In the genomic region with DNA sequence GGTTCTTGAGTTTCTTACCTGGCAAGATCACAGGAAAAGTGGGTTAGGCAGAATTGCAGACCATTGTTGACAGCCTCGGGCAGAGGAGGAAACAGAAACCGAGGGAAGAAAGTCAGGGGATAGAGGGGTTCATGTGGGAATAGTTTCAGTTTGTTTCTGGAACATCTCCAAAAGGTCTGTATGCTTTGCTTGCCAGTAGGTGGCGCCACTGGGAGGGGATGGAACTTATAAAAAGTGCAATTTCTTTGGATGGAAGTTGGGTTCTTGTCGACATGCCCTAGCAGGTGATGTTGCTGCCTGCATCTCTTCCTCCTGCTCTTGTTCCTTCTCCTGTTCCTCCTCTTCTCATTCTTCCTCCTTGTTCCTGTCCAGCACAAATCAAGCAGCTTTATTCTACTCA, we compare ENCODE assay signal across 11 mouse cellular contexts.
DNase-seq lines count a peak whose midpoint lies in the region; ATAC-seq and TF ChIP-seq lines count a peak whose summit lies in the region.
"Had no signal": no experiment of that assay in that cellular context is flagged by ENCODE, and none has a peak within 500 bp of the region (broad histone marks: within the 10 kb centered on the region; RNA-seq: fewer than 3 reads in every experiment).

No protein-coding gene starts in this region.

- no peaks in the 10 kb centered on the region for H3K36me3 ChIP-seq in MEL (ENCODE audit: control insufficient read depth in 1 of 2, insufficient read depth in 2 of 2, low read length in 2 of 2)
- no peaks in the 10 kb centered on the region for H3K36me3 ChIP-seq in limb, embryonic 11.5 days (ENCODE audit: control insufficient read depth, insufficient read depth, low read length)
- H3K36me3 ChIP-seq in forebrain, embryonic 16.5 days (ENCODE audit: control insufficient read depth, insufficient read depth) = no peaks in the 10 kb centered on the region
- H3K36me3 ChIP-seq: heart, embryonic 12.5 days had no signal

- no peak overlapping the region for H3K4me2 ChIP-seq in limb, embryonic 11.5 days (ENCODE audit: low read depth, severe bottlenecking)
- no peak overlapping the region for H3K4me2 ChIP-seq in forebrain, embryonic 16.5 days (ENCODE audit: low read length)
- H3K4me2 ChIP-seq: heart, embryonic 12.5 days had no signal

- intact Hi-C loops in left cerebral cortex, adult 2 months (cut with DNase I) = no loop called here
- intact Hi-C loops in left cerebral cortex, postnatal 4 days (cut with DNase I) = no loop called here

- TF ChIP-seq EP300 in MEL (IDR thresholded peaks at IDR 0.05; ENCODE audit: low read depth in 1 of 2, low read length in 2 of 2) = no peak

- no peak overlapping the region for H3K9ac ChIP-seq in MEL (ENCODE audit: control insufficient read depth, low read depth, low read length, poor library complexity, severe bottlenecking)
- no peak overlapping the region for H3K9ac ChIP-seq in limb, embryonic 11.5 days (ENCODE audit: low read length)
- H3K9ac ChIP-seq in forebrain, embryonic 16.5 days (replicated peaks; ENCODE audit: low read depth, low read length) = no peak overlapping the region
- H3K9ac ChIP-seq: heart, embryonic 12.5 days had no signal

- no peaks in the 10 kb centered on the region for H3K9me3 ChIP-seq in MEL (replicated peaks; ENCODE audit: insufficient read depth, low read length)
- H3K9me3 ChIP-seq in limb, embryonic 11.5 days (ENCODE audit: control insufficient read depth, low read length) = no peaks in the 10 kb centered on the region
- H3K9me3 ChIP-seq in forebrain, embryonic 16.5 days (ENCODE audit: control insufficient read depth, low read length) = no peaks in the 10 kb centered on the region
- H3K9me3 ChIP-seq: heart, embryonic 12.5 days had no signal

- TF ChIP-seq POLR2A in MEL (IDR thresholded peaks at IDR 0.05; ENCODE audit: control insufficient read depth in 1 of 2, insufficient read depth in 1 of 2, low read depth in 1 of 2, low read length in 2 of 2, poor library complexity in 1 of 2) = no peak

- no peaks in the 10 kb centered on the region for H3K4me1 ChIP-seq in MEL (ENCODE audit: control insufficient read depth in 1 of 2, insufficient read depth in 2 of 2, low read length in 2 of 2)
- H3K4me1 ChIP-seq in limb, embryonic 11.5 days (ENCODE audit: control insufficient read depth, insufficient read depth, low read length) = no peaks in the 10 kb centered on the region
- no peaks in the 10 kb centered on the region for H3K4me1 ChIP-seq in forebrain, embryonic 16.5 days (replicated peaks; ENCODE audit: control insufficient read depth, insufficient read depth, low read length)

- peak; percentile 58 for TF ChIP-seq CTCF in left cerebral cortex, adult 2 months (IDR thresholded peaks at IDR 0.05)
- TF ChIP-seq CTCF in MEL (IDR thresholded peaks at IDR 0.05 in 2 of 3, conservative IDR thresholded peaks at IDR 0.05 in 1 of 3; ENCODE audit: control insufficient read depth in 1 of 3, insufficient read depth in 1 of 3, low read depth in 2 of 3, low read length in 3 of 3, poor library complexity in 1 of 3, severe bottlenecking in 1 of 3) = peak in 2 of 3 experiments; percentile 6 to 11; a peak in 1 of 6 replicates

- TF ChIP-seq RAD21 in MEL (IDR thresholded peaks at IDR 0.05; ENCODE audit: low read depth, low read length) = no peak

- no peaks in the 10 kb centered on the region for H3K27me3 ChIP-seq in MEL (ENCODE audit: control insufficient read depth in 1 of 2, insufficient read depth in 2 of 2, low read length in 2 of 2)
- no peaks in the 10 kb centered on the region for H3K27me3 ChIP-seq in limb, embryonic 11.5 days (ENCODE audit: control insufficient read depth, insufficient read depth, low read length)
- no peaks in the 10 kb centered on the region for H3K27me3 ChIP-seq in forebrain, embryonic 16.5 days (replicated peaks; ENCODE audit: control insufficient read depth, insufficient read depth, low read length)
- H3K27me3 ChIP-seq: heart, embryonic 12.5 days had no signal

- DNase-seq in adrenal gland, postnatal 10 days = peak; percentile 25
- DNase-seq in adrenal gland, postnatal 4 days (ENCODE audit: low spot score in 2 of 2) = no peak
- DNase-seq in left cerebral cortex, adult 2 months (ENCODE audit: extremely low spot score in 1 of 2, low spot score in 2 of 2) = no peak
- no peak for DNase-seq in left cerebral cortex, postnatal 4 days
- no peak for DNase-seq in MEL (ENCODE audit: low read depth, low spot score)
- DNase-seq in limb, embryonic 11.5 days (ENCODE audit: low spot score) = peak; percentile 50
- DNase-seq: B cell, adult 2 months had no signal

- H3K4me3 ChIP-seq in left cerebral cortex, adult 2 months = no peak overlapping the region
- H3K4me3 ChIP-seq in MEL (ENCODE audit: control insufficient read depth in 1 of 2, insufficient read depth in 1 of 2, low read depth in 2 of 2, low read length in 2 of 2) = no peak overlapping the region
- no peak overlapping the region for H3K4me3 ChIP-seq in limb, embryonic 11.5 days (ENCODE audit: low read depth, low read length)
- no peak overlapping the region for H3K4me3 ChIP-seq in forebrain, embryonic 16.5 days (replicated peaks; ENCODE audit: low read length)
- H3K4me3 ChIP-seq: heart, embryonic 12.5 days had no signal

- 53% methylated on average over 4 of the region's 4 CpGs for WGBS in limb, embryonic 11.5 days
- WGBS in forebrain, embryonic 16.5 days = 53% methylated on average over 4 of the region's 4 CpGs

- no peak for ATAC-seq in limb, embryonic 11.5 days (ENCODE audit: insufficient number of reproducible peaks, low FRiP score, low TSS enrichment, low read depth)
- ATAC-seq in forebrain, embryonic 16.5 days = no peak
- no peak for ATAC-seq in activated CD4-positive, CD25-positive, alpha-beta regulatory T cell, adult 4 months

- H3K79me2 ChIP-seq in MEL (ENCODE audit: control insufficient read depth, insufficient read depth, low read length, poor library complexity) = no peaks in the 10 kb centered on the region

- no peak overlapping the region for H3K27ac ChIP-seq in left cerebral cortex, adult 2 months
- H3K27ac ChIP-seq in MEL (ENCODE audit: control insufficient read depth, low read depth, low read length) = no peak overlapping the region
- H3K27ac ChIP-seq in limb, embryonic 11.5 days (replicated peaks; ENCODE audit: low read depth, low read length) = no peak overlapping the region
- H3K27ac ChIP-seq in forebrain, embryonic 16.5 days (ENCODE audit: low read length) = no peak overlapping the region
- H3K27ac ChIP-seq: macrophage had no signal

TF ChIP-seq in MEL, 35 proteins besides CTCF, POLR2A, EP300 and RAD21:
- TF ChIP-seq ELF1 (IDR thresholded peaks at IDR 0.05; ENCODE audit: low read depth, low read length) = no peak
- no peak for TF ChIP-seq HCFC1 (IDR thresholded peaks at IDR 0.05; ENCODE audit: low read depth, low read length)
- no peak for TF ChIP-seq CHD2 (IDR thresholded peaks at IDR 0.05; ENCODE audit: low read length)
- no peak for TF ChIP-seq E2F4 (IDR thresholded peaks at IDR 0.05; ENCODE audit: borderline replicate concordance, low read depth, low read length)
- TF ChIP-seq SMC3 (IDR thresholded peaks at IDR 0.05; ENCODE audit: low read depth, low read length) = no peak

Comparison
In these comparisons a context has a peak if more than half of its experiments do, and no peak if none do; other contexts are left out.
1. DNase-seq: peak in adrenal gland, postnatal 10 days (single experiment) and limb, embryonic 11.5 days (single experiment); none in adrenal gland, postnatal 4 days (0 of 2), left cerebral cortex, adult 2 months (0 of 2), left cerebral cortex, postnatal 4 days (single experiment) and MEL (single experiment).